Mouse (Mus musculus): ENCODE results near the gene Ctsa. TPM values are rescaled to one million over a fixed set of nuclear protein-coding genes. Genes with fewer than 3 reads are reported as not detected.

The Ctsa gene
- polyA plus RNA-seq, 1 experiment from 2014 or later: 99.9 TPM

GRCm38 (mm10) chr2:164805332-164805718, 27.3 kb upstream of the Ctsa start:
- peak; percentile 43 for ATAC-seq (ENCODE audit: low FRiP score)
- WGBS: under 1% methylated on average over 21 of the region's 21 CpGs

GRCm38 (mm10) chr2:164806614-164807013, 26.1 kb upstream of the Ctsa start:
- ATAC-seq (ENCODE audit: low FRiP score): no peak
- Histone ChIP-seq H3K4me3 (replicated peaks) (no peak overlapping the region), H3K36me3 (peaks cover 9% of the 10 kb centered on the region), H3K9me3 (replicated peaks) (no peaks in the 10 kb centered on the region), H3K27ac (replicated peaks) (no peak overlapping the region), H3K9ac (replicated peaks) (no peak overlapping the region), H3K4me2 (peak overlapping the region; percentile 82), H3K27me3 (replicated peaks) (no peaks in the 10 kb centered on the region), H3K4me1 (peaks cover 47% of the 10 kb centered on the region)
- WGBS: 88% methylated on average over 7 of the region's 7 CpGs

More at GRCm38 (mm10) chr2:164805332-164805718, 27.3 kb upstream of the Ctsa start:
- H3K9ac ChIP-seq (replicated peaks): peak overlapping the region; percentile 86
- peak overlapping the region; percentile 96 for H3K4me3 ChIP-seq (replicated peaks)
- H3K9me3 ChIP-seq (replicated peaks): no peaks in the 10 kb centered on the region
- no peaks in the 10 kb centered on the region for H3K27me3 ChIP-seq (replicated peaks)
- peak overlapping the region; percentile 91 for H3K27ac ChIP-seq (replicated peaks)
- peak overlapping the region; percentile 82 for H3K4me2 ChIP-seq
- peaks cover 16% of the 10 kb centered on the region for H3K36me3 ChIP-seq
- peaks cover 47% of the 10 kb centered on the region for H3K4me1 ChIP-seq

DNA sequence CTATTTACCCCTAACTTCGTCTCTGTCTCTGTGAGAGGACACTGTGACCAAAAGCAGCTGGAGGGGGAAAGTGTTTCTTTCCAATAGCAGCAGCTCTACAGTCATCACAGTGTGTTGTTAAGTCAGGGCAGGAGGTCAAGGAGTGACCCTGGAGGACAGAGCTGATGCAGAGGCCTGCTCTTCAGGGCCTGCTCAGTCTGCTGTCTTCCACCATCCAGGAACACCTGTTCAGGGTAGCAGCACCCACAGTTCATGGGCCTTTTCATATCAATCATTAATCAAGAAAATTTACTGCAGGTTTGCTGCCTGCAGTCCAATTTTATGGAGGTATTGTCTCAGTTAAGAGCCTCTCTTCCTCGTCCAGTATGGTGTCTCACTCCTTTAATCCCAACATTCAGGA, 19.1 kb upstream of the Ctsa start:
- Histone ChIP-seq H3K4me3 (replicated peaks) (no peak overlapping the region), H3K36me3 (peaks cover 22% of the 10 kb centered on the region), H3K27ac (replicated peaks) (no peak overlapping the region), H3K9ac (replicated peaks) (no peak overlapping the region), H3K4me1 (no peaks in the 10 kb centered on the region), H3K27me3 (replicated peaks) (no peaks in the 10 kb centered on the region), H3K9me3 (replicated peaks) (no peaks in the 10 kb centered on the region), H3K4me2 (no peak overlapping the region)
- ATAC-seq (ENCODE audit: low FRiP score): no peak
- WGBS: 53% methylated on average over 2 of the region's 2 CpGs

GRCm38 (mm10) chr2:164815348-164815747, 17.3 kb upstream of the Ctsa start:
- WGBS: 89% methylated on average over 5 of the region's 5 CpGs
- no peak overlapping the region for H3K27ac ChIP-seq (replicated peaks)
- no peak overlapping the region for H3K4me3 ChIP-seq (replicated peaks)
- no peaks in the 10 kb centered on the region for H3K9me3 ChIP-seq (replicated peaks)
- no peak overlapping the region for H3K4me2 ChIP-seq
- no peak for ATAC-seq (ENCODE audit: low FRiP score)
- H3K27me3 ChIP-seq (replicated peaks): no peaks in the 10 kb centered on the region
- no peaks in the 10 kb centered on the region for H3K4me1 ChIP-seq
- peaks cover 16% of the 10 kb centered on the region for H3K36me3 ChIP-seq
- no peak overlapping the region for H3K9ac ChIP-seq (replicated peaks)

DNA sequence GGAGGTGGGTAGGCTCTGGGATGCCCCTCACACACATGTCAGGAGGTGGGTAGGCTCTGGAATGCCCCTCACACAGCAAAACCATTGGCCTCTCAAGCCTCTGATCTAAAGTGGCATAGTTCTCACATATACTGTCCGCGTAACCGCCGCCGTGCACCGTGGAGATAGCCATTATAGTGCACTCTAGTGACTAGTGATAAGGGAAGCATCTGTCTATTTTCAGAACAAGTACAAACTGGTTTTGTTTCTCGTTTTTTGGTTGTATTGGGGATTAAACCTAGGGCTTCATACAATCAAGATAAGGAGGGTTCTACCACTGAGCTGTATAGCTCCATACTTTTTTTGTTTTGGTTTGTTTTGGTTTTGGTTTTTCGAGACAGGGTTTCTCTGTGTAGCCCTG, 16.9 kb upstream of the Ctsa start:
- no peak for ATAC-seq (ENCODE audit: low FRiP score)
- Histone ChIP-seq H3K4me3 (replicated peaks) (no peak overlapping the region), H3K27me3 (replicated peaks) (no peaks in the 10 kb centered on the region), H3K27ac (replicated peaks) (no peak overlapping the region), H3K9ac (replicated peaks) (no peak overlapping the region), H3K9me3 (replicated peaks) (no peaks in the 10 kb centered on the region), H3K36me3 (peaks cover 21% of the 10 kb centered on the region), H3K4me1 (no peaks in the 10 kb centered on the region), H3K4me2 (no peak overlapping the region)
- WGBS: 92% methylated on average over 8 of the region's 8 CpGs

- H3K36me3 ChIP-seq: peaks cover 35% of the 10 kb centered on the region
- H3K4me2 ChIP-seq: no peak overlapping the region
- ATAC-seq (ENCODE audit: low FRiP score): no peak
- H3K4me3 ChIP-seq (replicated peaks): no peak overlapping the region
- no peaks in the 10 kb centered on the region for H3K9me3 ChIP-seq (replicated peaks)
- 90% methylated on average over 6 of the region's 6 CpGs for WGBS
- H3K27me3 ChIP-seq (replicated peaks): no peaks in the 10 kb centered on the region
- H3K9ac ChIP-seq (replicated peaks): no peak overlapping the region
- peaks cover 5% of the 10 kb centered on the region for H3K4me1 ChIP-seq
- no peak overlapping the region for H3K27ac ChIP-seq (replicated peaks)
These were observed 15.5 kb upstream of the Ctsa start for GRCm38 (mm10) chr2:164817206-164817605.

DNA sequence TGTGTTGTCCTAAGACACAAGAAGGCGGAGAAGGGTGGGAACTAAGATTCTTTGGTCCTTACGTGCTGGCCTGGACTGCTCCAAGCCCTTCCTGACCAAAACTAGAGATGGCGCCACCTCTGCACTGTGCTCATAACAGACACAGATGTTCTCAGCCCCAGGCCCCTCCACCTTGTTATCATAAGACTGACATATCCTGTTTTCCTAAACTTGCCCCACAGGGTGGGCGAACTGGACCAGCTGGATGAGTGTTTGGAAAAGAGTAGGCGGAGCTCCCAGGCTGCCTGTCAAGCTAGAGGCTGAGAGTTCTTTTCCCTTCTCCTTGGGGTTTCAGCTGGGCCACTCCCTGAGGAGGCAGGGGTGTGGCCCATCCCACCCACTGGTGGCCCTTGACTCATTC, 15.0 kb upstream of the Ctsa start:
- H3K9ac ChIP-seq (replicated peaks): no peak overlapping the region; the same call in 1 of the 2 replicates
- H3K27ac ChIP-seq (replicated peaks): no peak overlapping the region
- H3K9me3 ChIP-seq (replicated peaks): no peaks in the 10 kb centered on the region
- ATAC-seq (ENCODE audit: low FRiP score): no peak
- no peaks in the 10 kb centered on the region for H3K27me3 ChIP-seq (replicated peaks)
- H3K4me1 ChIP-seq: peaks cover 10% of the 10 kb centered on the region
- H3K4me2 ChIP-seq: no peak overlapping the region
- peaks cover 34% of the 10 kb centered on the region for H3K36me3 ChIP-seq
- H3K4me3 ChIP-seq (replicated peaks): no peak overlapping the region
- WGBS: 83% methylated on average over 5 of the region's 5 CpGs

DNA sequence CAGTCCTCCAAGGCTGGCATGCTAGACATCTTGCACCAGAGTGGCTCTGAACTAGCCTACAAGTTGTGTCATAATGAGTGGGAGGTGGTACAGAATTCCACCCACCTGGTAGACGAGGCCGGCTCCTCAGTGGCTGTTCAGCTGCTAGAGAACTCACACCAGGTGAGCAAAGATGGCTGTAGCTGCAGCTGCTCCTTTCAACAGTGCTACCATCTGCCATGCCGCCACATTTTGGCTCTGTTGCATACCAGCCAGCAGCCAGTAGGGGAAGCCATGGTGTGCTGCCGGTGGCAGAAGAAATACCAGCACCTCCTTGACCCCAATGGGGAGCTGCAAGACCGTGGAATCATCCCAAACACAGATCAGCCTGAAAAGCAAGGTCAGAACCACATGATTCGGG, 11.6 kb upstream of the Ctsa start:
- ATAC-seq (ENCODE audit: low FRiP score): no peak
- H3K27ac ChIP-seq (replicated peaks): no peak overlapping the region
- 86% methylated on average over 6 of the region's 6 CpGs for WGBS

DNA sequence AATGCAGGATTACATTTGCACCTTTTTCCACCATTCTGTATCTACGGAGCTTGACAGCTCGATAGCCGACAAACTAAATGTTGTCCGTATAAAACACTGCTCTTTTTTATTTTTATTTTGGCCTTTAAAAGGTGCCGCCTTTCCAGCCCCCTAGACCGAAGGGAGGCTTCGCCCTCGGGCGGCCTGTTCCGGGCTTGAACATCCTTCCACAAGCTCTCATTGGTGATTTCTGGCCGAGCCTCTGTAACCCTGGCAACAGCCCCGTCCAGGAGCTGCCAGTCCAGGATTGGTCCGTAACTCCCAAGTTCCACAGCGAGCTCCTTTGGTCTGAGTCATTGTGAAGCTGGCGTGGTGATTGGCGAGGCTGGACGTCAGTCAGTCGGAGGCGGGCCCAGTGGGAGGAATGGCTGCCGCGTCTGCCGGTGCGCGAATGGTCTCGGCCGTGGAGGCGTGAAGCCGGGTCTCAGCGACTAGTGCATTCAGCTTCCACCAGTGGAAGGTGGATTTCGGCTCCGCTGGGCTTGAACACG, 10.0 kb upstream of the Ctsa start, which contains the start of gene Zswim1:
TSS of gene Zswim1 (plus strand) at position 51 of the 530 bp plus-strand sequence.
- peak within 1 kb of the TSS; percentile 61 for H3K4me2 ChIP-seq
- H3K27me3 ChIP-seq (replicated peaks): no peaks in the 10 kb centered on the region
- H3K4me3 ChIP-seq (replicated peaks): peak within 1 kb of the TSS; percentile 77
- H3K36me3 ChIP-seq: peaks cover 54% of the 10 kb centered on the region
- H3K27ac ChIP-seq (replicated peaks): peak within 1 kb of the TSS; percentile 96
- under 1% methylated on average over 32 of the region's 32 CpGs for WGBS
- ATAC-seq (ENCODE audit: low FRiP score): peak; percentile 99
- H3K9me3 ChIP-seq (replicated peaks): no peaks in the 10 kb centered on the region
- peak within 1 kb of the TSS; percentile 82 for H3K9ac ChIP-seq (replicated peaks)
- H3K4me1 ChIP-seq: peaks cover 35% of the 10 kb centered on the region

More for the DNA sequence above, 11.6 kb upstream of the Ctsa start:
- Histone ChIP-seq H3K4me2 (no peak overlapping the region), H3K9ac (replicated peaks) (no peak overlapping the region), H3K36me3 (peaks cover 37% of the 10 kb centered on the region), H3K27me3 (replicated peaks) (no peaks in the 10 kb centered on the region), H3K4me1 (peaks cover 26% of the 10 kb centered on the region), H3K9me3 (replicated peaks) (no peaks in the 10 kb centered on the region), H3K4me3 (replicated peaks) (no peak overlapping the region)

- H3K36me3 ChIP-seq: peaks cover 57% of the 10 kb centered on the region
- peak; percentile 82 for ATAC-seq (ENCODE audit: low FRiP score)
- H3K9me3 ChIP-seq (replicated peaks): no peaks in the 10 kb centered on the region
- H3K27ac ChIP-seq (replicated peaks): peak overlapping the region; percentile 96
- H3K4me3 ChIP-seq (replicated peaks): peak overlapping the region; percentile 77
- H3K4me1 ChIP-seq: peaks cover 37% of the 10 kb centered on the region
- H3K9ac ChIP-seq (replicated peaks): peak overlapping the region; percentile 82
- H3K4me2 ChIP-seq: peak overlapping the region; percentile 61
- no peaks in the 10 kb centered on the region for H3K27me3 ChIP-seq (replicated peaks)
- under 1% methylated on average over 10 of the region's 10 CpGs for WGBS
These were observed 9.5 kb upstream of the Ctsa start for GRCm38 (mm10) chr2:164823181-164823585.

DNA sequence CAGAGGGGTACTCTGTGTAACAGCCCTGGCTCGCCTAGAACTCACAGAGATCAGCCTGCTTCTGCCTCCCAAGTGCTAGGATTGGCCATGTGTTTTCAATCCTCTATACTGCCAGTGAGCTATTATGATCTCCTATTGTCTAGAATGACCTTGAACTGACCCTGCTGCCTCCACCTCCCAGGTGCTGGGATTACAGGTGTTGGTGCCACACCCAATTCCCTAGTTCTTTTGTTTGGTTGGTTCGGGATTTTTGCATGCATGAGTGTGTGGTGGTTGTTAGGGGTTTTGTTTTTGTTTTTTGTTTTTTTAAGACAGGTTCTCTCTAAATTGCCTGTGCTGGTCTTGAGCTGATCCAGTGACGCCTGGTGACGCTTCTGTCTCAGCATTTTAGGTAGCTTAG, 8.7 kb upstream of the Ctsa start:
- WGBS: 92% methylated on average over 4 of the region's 4 CpGs
- H3K9me3 ChIP-seq (replicated peaks): no peaks in the 10 kb centered on the region
- no peaks in the 10 kb centered on the region for H3K27me3 ChIP-seq (replicated peaks)
- H3K36me3 ChIP-seq: peaks cover 65% of the 10 kb centered on the region
- H3K4me2 ChIP-seq: peak overlapping the region; percentile 61
- H3K4me3 ChIP-seq (replicated peaks): no peak overlapping the region; the same call in 1 of the 2 replicates
- no peak overlapping the region for H3K9ac ChIP-seq (replicated peaks)
- ATAC-seq (ENCODE audit: low FRiP score): no peak
- H3K4me1 ChIP-seq: peaks cover 37% of the 10 kb centered on the region
- no peak overlapping the region for H3K27ac ChIP-seq (replicated peaks)

DNA sequence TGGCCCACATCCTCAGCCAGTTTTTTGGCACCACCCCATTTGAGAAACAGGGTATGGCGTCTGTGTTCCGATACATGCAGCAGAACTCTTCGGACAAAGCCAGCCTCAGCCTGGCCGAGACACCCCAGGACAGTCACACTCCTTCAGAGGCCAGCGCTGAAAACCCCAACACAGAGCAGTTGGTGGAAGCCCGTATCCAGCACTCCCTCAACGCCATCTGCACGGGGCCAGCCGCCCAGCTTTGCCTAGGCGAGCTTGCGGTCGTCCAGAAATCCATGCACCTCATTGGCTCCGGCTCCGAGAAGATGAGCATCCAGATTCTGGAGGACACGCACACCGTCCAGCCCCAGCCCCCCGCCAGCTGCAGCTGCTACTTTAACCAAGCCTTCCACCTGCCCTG, 7.2 kb upstream of the Ctsa start:
- no peaks in the 10 kb centered on the region for H3K27me3 ChIP-seq (replicated peaks)
- H3K4me1 ChIP-seq: peaks cover 37% of the 10 kb centered on the region
- peaks cover 63% of the 10 kb centered on the region for H3K36me3 ChIP-seq
- no peak overlapping the region for H3K9ac ChIP-seq (replicated peaks)
- no peak overlapping the region for H3K27ac ChIP-seq (replicated peaks)
- no peak for ATAC-seq (ENCODE audit: low FRiP score)
- H3K9me3 ChIP-seq (replicated peaks): no peaks in the 10 kb centered on the region
- H3K4me3 ChIP-seq (replicated peaks): no peak overlapping the region
- no peak overlapping the region for H3K4me2 ChIP-seq
- 96% methylated on average over 17 of the region's 17 CpGs for whole genome bisulfite sequencing

Measured in neural tube, embryonic 15.5 days (tissue).